Mouse (Mus musculus) kidney, adult 2 months (tissue): Measurements from ENCODE around the gene Sorbs1. TPM values are rescaled to one million over a fixed set of nuclear protein-coding genes. Genes with fewer than 3 reads are reported as not detected.

ENCODE experiments used
- DNase-seq: peaks from one replicate; pipeline ENCODE4 v3.0.0; 2021
- H3K27ac ChIP-seq: fragments of 200-500 bp; 2 replicates; pipeline ENCODE4 v1.5.1; 2012; ENCODE audit warnings: low read depth, low read length, control low read depth, inconsistent platforms; ENCODE audit not compliant: insufficient read depth
- H3K27me3 ChIP-seq: fragments of 200-500 bp; replicated peaks from 2 replicates; pipeline ENCODE4 v1.6.1; 2012; ENCODE audit warnings: mild to moderate bottlenecking, moderate library complexity, low read length, inconsistent platforms; ENCODE audit not compliant: control insufficient read depth, insufficient read depth
- H3K36me3 ChIP-seq: fragments of 200-500 bp; 2 replicates; pipeline ENCODE4 v1.6.1; 2012; ENCODE audit warnings: mild to moderate bottlenecking, moderate library complexity, low read length, inconsistent platforms; ENCODE audit not compliant: control insufficient read depth, insufficient read depth
- H3K4me1 ChIP-seq: fragments of 200-500 bp; 2 replicates; pipeline ENCODE4 v1.6.1; 2011; ENCODE audit warnings: low read length; ENCODE audit not compliant: control insufficient read depth, insufficient read depth
- H3K4me3 ChIP-seq: fragments of 200-500 bp; 2 replicates; pipeline ENCODE4 v1.5.1; 2011; ENCODE audit warnings: mild to moderate bottlenecking, low read depth, low read length, control low read depth; ENCODE audit not compliant: insufficient read depth
- CTCF ChIP-seq: fragments of 200-500 bp; conservative IDR thresholded peaks from 2 replicates; pipeline ENCODE4 v1.5.1; 2011; ENCODE audit warnings: low read depth, mild to moderate bottlenecking, control low read depth, low read length, moderate library complexity, mixed read lengths; ENCODE audit not compliant: insufficient read depth, insufficient read length
- POLR2A ChIP-seq: fragments of 200-500 bp; IDR thresholded peaks from one replicate; pipeline ENCODE4 v1.6.1; 2011; ENCODE audit warnings: low read depth, low read length, control low read depth
- WGBS: fragments of 180-500 bp; shearing (Covaris S2); methylation state at CpG from one replicate; pipeline ENCODE4 v1.1.7; 2018; 5-methylcytosine and 5-hydroxymethylcytosine counted together
- polyA plus RNA-seq: library from polyadenylated mRNA; depleted of rRNA; stranded (reverse); fragments of >200 nt; gene quantifications from 2 replicates; pipeline ENCODE4 v1.2.3, GENCODE M21; 2012

The Sorbs1 gene
- polyA plus RNA-seq, 1 experiment, result 52.5 TPM

GRCm38 (mm10) chr19:40346908-40347307 lies 166.7 kb downstream of the Sorbs1 start:
- no peaks in the 10 kb centered on the region for H3K27me3 ChIP-seq
- H3K4me1 ChIP-seq, result no peaks in the 10 kb centered on the region
- no peak overlapping the region; the same call in 1 of the 2 replicates for H3K27ac ChIP-seq
- DNase-seq, result no peak
- 80% methylated on average over 3 of the region's 3 CpGs for WGBS
- H3K4me3 ChIP-seq, result no peak overlapping the region
- TF ChIP-seq POLR2A (no peak), CTCF (no peak)
- H3K36me3 ChIP-seq, result no peaks in the 10 kb centered on the region; the same call in 1 of the 2 replicates

GRCm38 (mm10) chr19:40346232-40346844 lies 167.2 kb downstream of the Sorbs1 start:
- TF ChIP-seq CTCF, result no peak
- no peak for TF ChIP-seq POLR2A
- no peaks in the 10 kb centered on the region for H3K4me1 ChIP-seq
- DNase-seq, result no peak
- no peaks in the 10 kb centered on the region for H3K27me3 ChIP-seq
- no peak overlapping the region for H3K4me3 ChIP-seq
- WGBS, result 58% methylated on average over 5 of the region's 5 CpGs
- no peaks in the 10 kb centered on the region; the same call in 1 of the 2 replicates for H3K36me3 ChIP-seq
- peak overlapping the region; percentile 35; the same call in 1 of the 2 replicates for H3K27ac ChIP-seq

- Histone ChIP-seq H3K27ac (no peak overlapping the region), H3K4me1 (no peaks in the 10 kb centered on the region), H3K4me3 (no peak overlapping the region), H3K36me3 (no peaks in the 10 kb centered on the region; the same call in 1 of the 2 replicates), H3K27me3 (no peaks in the 10 kb centered on the region)
- TF ChIP-seq CTCF (peak; percentile 94), POLR2A (no peak)
- peak; percentile 60 for DNase-seq
- whole genome bisulfite sequencing, result 31% methylated on average over 5 of the region's 5 CpGs
These were observed 167.9 kb downstream of the Sorbs1 start for GRCm38 (mm10) chr19:40345684-40346083.

GRCm38 (mm10) chr19:40343018-40343417 lies 170.6 kb downstream of the Sorbs1 start:
- WGBS, result 17% methylated on average over 5 of the region's 5 CpGs
- H3K4me3 ChIP-seq, result no peak overlapping the region
- H3K36me3 ChIP-seq, result no peaks in the 10 kb centered on the region
- H3K27ac ChIP-seq, result no peak overlapping the region
- DNase-seq, result peak; percentile 76
- no peaks in the 10 kb centered on the region for H3K4me1 ChIP-seq
- no peaks in the 10 kb centered on the region for H3K27me3 ChIP-seq
- TF ChIP-seq CTCF (peak; percentile 96), POLR2A (no peak)

DNA sequence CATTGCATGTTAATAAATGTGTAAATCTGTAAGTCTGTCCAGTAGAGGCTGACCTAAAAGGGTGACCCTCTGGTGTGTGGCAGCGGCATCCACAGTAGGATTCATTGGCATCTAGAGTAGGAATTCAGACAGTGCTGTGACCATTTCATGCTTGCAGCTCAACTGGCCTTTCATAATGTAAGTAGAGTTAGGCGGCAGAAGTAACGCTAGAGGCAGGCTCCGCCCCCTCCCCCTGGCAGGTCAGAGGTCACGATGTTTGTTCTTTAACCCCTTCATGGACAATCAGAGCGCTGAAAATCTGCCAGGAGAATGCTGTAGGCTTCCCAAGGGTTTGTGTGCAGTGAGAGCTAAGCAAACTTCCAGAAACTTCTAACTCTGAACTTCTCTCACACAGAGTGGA lies 172.4 kb downstream of the Sorbs1 start:
- no peak overlapping the region for H3K4me3 ChIP-seq
- H3K27me3 ChIP-seq, result no peaks in the 10 kb centered on the region
- H3K36me3 ChIP-seq, result no peaks in the 10 kb centered on the region; the same call in 1 of the 2 replicates
- TF ChIP-seq CTCF (no peak), POLR2A (no peak)
- WGBS, result 37% methylated on average over 6 of the region's 6 CpGs
- H3K4me1 ChIP-seq, result no peaks in the 10 kb centered on the region
- H3K27ac ChIP-seq, result no peak overlapping the region
- peak; percentile 32 for DNase-seq

DNA sequence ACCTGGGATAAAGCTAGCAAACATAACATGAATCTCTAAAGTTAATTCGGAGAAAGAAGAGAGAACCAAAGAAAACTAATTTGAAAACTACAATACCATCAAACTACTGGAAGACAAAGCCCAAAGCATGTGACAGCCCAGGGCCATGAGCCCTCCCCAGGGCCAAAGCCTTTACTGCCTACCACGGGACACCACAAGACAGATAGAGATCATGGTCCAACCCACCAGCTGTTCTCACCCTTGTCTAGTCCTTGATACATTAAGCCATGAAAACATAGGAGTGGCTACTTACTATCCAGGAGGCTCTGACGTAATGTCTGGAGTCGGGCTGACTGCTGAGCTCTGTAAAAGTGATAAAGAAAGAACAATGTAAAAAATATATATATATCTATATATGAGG lies 176.9 kb downstream of the Sorbs1 start:
- Histone ChIP-seq H3K36me3 (peaks cover 1% of the 10 kb centered on the region), H3K27me3 (no peaks in the 10 kb centered on the region), H3K27ac (no peak overlapping the region), H3K4me3 (no peak overlapping the region), H3K4me1 (0 out of 2 replicates have a peak, but pooled peaks cover 1% of the 10 kb centered on the region)
- TF ChIP-seq POLR2A (no peak), CTCF (no peak)
- DNase-seq, result no peak
- 72% methylated on average over 4 of the region's 4 CpGs for WGBS

GRCm38 (mm10) chr19:40333905-40334304 lies 179.7 kb downstream of the Sorbs1 start:
- 70% methylated on average over 5 of the region's 5 CpGs for WGBS
- H3K36me3 ChIP-seq, result peaks cover 1% of the 10 kb centered on the region
- H3K4me3 ChIP-seq, result no peak overlapping the region
- no peaks in the 10 kb centered on the region for H3K27me3 ChIP-seq
- TF ChIP-seq CTCF (no peak), POLR2A (no peak)
- H3K4me1 ChIP-seq, result 0 out of 2 replicates have a peak, but pooled peaks cover 2% of the 10 kb centered on the region
- no peak for DNase-seq
- H3K27ac ChIP-seq, result no peak overlapping the region
